ENCODE assay signal across 24 mouse cellular contexts in the genomic region with DNA sequence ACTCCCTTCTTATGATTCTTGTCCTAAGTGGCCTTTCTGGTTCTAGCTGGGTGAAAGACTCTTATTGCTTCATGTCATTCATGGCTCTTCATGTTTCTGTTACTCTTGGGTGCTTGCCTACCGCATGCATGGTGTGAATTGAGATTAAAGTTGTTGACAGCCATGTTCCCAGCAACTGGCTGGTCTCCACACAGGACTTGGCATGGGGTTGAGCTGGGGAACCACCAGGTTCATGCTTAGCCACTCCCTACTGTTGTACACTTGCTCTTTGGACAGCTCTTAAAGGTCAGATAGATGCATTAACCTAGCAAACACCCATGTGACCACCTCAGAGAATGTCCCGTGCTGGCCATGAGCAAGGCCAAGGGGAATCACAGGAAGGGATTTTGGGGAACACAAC. TPM values are rescaled to one million over a fixed set of nuclear protein-coding genes. Genes with fewer than 3 reads are reported as not detected.
DNase-seq lines count a peak whose midpoint lies in the region; ATAC-seq and TF ChIP-seq lines count a peak whose summit lies in the region.
"Had no signal": no experiment of that assay in that cellular context is flagged by ENCODE, and none has a peak within 500 bp of the region (broad histone marks: within the 10 kb centered on the region; RNA-seq: fewer than 3 reads in every experiment).

No protein-coding gene starts in this region.

- no peak overlapping the region for H3K4me3 ChIP-seq in kidney, adult 2 months (ENCODE audit: insufficient read depth, low read depth, low read length)
- H3K4me3 ChIP-seq in kidney, embryonic 15.5 days (replicated peaks): no peak overlapping the region
- no peak overlapping the region for H3K4me3 ChIP-seq in intestine, postnatal 0 days (ENCODE audit: low read depth, low read length)
- H3K4me3 ChIP-seq: embryonic facial prominence, embryonic 10.5 days; forebrain, embryonic 13.5 days; heart, embryonic 13.5 days; hindbrain, embryonic 15.5 days; midbrain, embryonic 13.5 days; neural tube, embryonic 12.5 days had no signal

- no peak overlapping the region for H3K27ac ChIP-seq in kidney, adult 2 months (ENCODE audit: insufficient read depth, low read depth, low read length)
- H3K27ac ChIP-seq in kidney, embryonic 15.5 days: no peak overlapping the region
- H3K27ac ChIP-seq in intestine, postnatal 0 days (ENCODE audit: low read depth, low read length): no peak overlapping the region
- H3K27ac ChIP-seq: embryonic facial prominence, embryonic 10.5 days; forebrain, embryonic 13.5 days; heart, embryonic 13.5 days; hindbrain, embryonic 15.5 days; midbrain, embryonic 13.5 days; neural tube, embryonic 12.5 days had no signal

- peak; percentile 33 for DNase-seq in adrenal gland, postnatal 14 days
- no peak for DNase-seq in adrenal gland, postnatal 4 days (ENCODE audit: low spot score in 2 of 2)
- DNase-seq in kidney, adult 2 months: peak; percentile 4
- DNase-seq in gonadal fat pad, adult 2 months (ENCODE audit: low read depth): peak; percentile 22
- DNase-seq in left cerebral cortex, postnatal 25 days (ENCODE audit: low spot score in 2 of 2): no peak
- no peak for DNase-seq in frontal cortex, postnatal 36 days (ENCODE audit: low spot score in 2 of 2)
- DNase-seq: cerebellum, adult 9-10 months; kidney, adult 11 months; kidney, postnatal 14 days; left cerebral cortex, postnatal 4 days; lung, postnatal 14 days; thymus, postnatal 14 days had no signal

- no peaks in the 10 kb centered on the region for H3K27me3 ChIP-seq in kidney, adult 2 months (replicated peaks; ENCODE audit: control insufficient read depth, insufficient read depth, low read length)
- H3K27me3 ChIP-seq in kidney, embryonic 15.5 days: no peaks in the 10 kb centered on the region
- no peaks in the 10 kb centered on the region for H3K27me3 ChIP-seq in intestine, postnatal 0 days (replicated peaks; ENCODE audit: control insufficient read depth, insufficient read depth, low read length)
- H3K27me3 ChIP-seq: forebrain, embryonic 13.5 days; heart, embryonic 13.5 days; hindbrain, embryonic 15.5 days; midbrain, embryonic 13.5 days; neural tube, embryonic 12.5 days had no signal

- no peaks in the 10 kb centered on the region for H3K36me3 ChIP-seq in kidney, adult 2 months (ENCODE audit: control insufficient read depth, insufficient read depth, low read length)
- no peaks in the 10 kb centered on the region for H3K36me3 ChIP-seq in kidney, embryonic 15.5 days
- H3K36me3 ChIP-seq in intestine, postnatal 0 days (ENCODE audit: control insufficient read depth, insufficient read depth): no peaks in the 10 kb centered on the region
- H3K36me3 ChIP-seq: embryonic facial prominence, embryonic 10.5 days; G1E; heart, embryonic 13.5 days; hindbrain, embryonic 15.5 days; midbrain, embryonic 13.5 days; neural tube, embryonic 12.5 days had no signal

- H3K4me1 ChIP-seq in kidney, adult 2 months (ENCODE audit: control insufficient read depth, insufficient read depth, low read length): no peaks in the 10 kb centered on the region
- H3K4me1 ChIP-seq in kidney, embryonic 15.5 days: no peaks in the 10 kb centered on the region
- no peaks in the 10 kb centered on the region for H3K4me1 ChIP-seq in intestine, postnatal 0 days (replicated peaks; ENCODE audit: control insufficient read depth, insufficient read depth, low read length)
- H3K4me1 ChIP-seq: forebrain, embryonic 13.5 days; heart, embryonic 13.5 days; hindbrain, embryonic 15.5 days; midbrain, embryonic 13.5 days; neural tube, embryonic 12.5 days had no signal

- no peak for ATAC-seq in kidney, embryonic 15.5 days (replicated peaks; ENCODE audit: low FRiP score)
- ATAC-seq in intestine, postnatal 0 days: peak; percentile 87
- ATAC-seq: forebrain, embryonic 13.5 days; midbrain, embryonic 13.5 days had no signal

- no peak for TF ChIP-seq CTCF in kidney, adult 2 months (conservative IDR thresholded peaks at IDR 0.05; ENCODE audit: insufficient read depth, insufficient read length, low read depth, low read length)
- no peak for TF ChIP-seq CTCF in intestine, postnatal 0 days (IDR thresholded peaks at IDR 0.05; ENCODE audit: low read depth)

- TF ChIP-seq POLR2A in kidney, adult 2 months (IDR thresholded peaks at IDR 0.05; ENCODE audit: low read depth, low read length): no peak

- H3K9ac ChIP-seq in kidney, embryonic 15.5 days: no peak overlapping the region
- H3K9ac ChIP-seq in intestine, postnatal 0 days (ENCODE audit: low read depth, low read length): no peak overlapping the region
- H3K9ac ChIP-seq: forebrain, embryonic 13.5 days; heart, embryonic 13.5 days; hindbrain, embryonic 15.5 days; midbrain, embryonic 13.5 days; neural tube, embryonic 12.5 days had no signal

- 67% methylated on average over 2 of the region's 2 CpGs for WGBS in kidney, adult 2 months
- WGBS in kidney, embryonic 15.5 days: 84% methylated on average over 2 of the region's 2 CpGs
- WGBS in intestine, postnatal 0 days: 60% methylated on average over 2 of the region's 2 CpGs

- intact Hi-C loops in left cerebral cortex, postnatal 25 days (cut with DNase I): no loop called here

- H3K4me2 ChIP-seq in kidney, embryonic 15.5 days: no peak overlapping the region
- no peak overlapping the region for H3K4me2 ChIP-seq in intestine, postnatal 0 days (replicated peaks; ENCODE audit: low read depth)
- H3K4me2 ChIP-seq: forebrain, embryonic 13.5 days; heart, embryonic 13.5 days; hindbrain, embryonic 15.5 days; midbrain, embryonic 13.5 days; neural tube, embryonic 12.5 days had no signal

- no peaks in the 10 kb centered on the region for H3K9me3 ChIP-seq in kidney, embryonic 15.5 days (replicated peaks)
- no peaks in the 10 kb centered on the region for H3K9me3 ChIP-seq in intestine, postnatal 0 days (ENCODE audit: control insufficient read depth)
- H3K9me3 ChIP-seq: embryonic facial prominence, embryonic 10.5 days; forebrain, embryonic 13.5 days; heart, embryonic 13.5 days; hindbrain, embryonic 15.5 days; midbrain, embryonic 13.5 days; neural tube, embryonic 12.5 days had no signal

RNA-seq across cellular contexts. Expression of a gene that starts 50.6 kb away (rescaled TPM):
- 0.11 TPM in 1 of 2 replicates, not detected in the other for total RNA-seq in adrenal gland, postnatal 14 days (2021)
- total RNA-seq in adrenal gland, postnatal 4 days (2021): under 1 TPM in 1 of 2 experiments, not detected in 1; 0.20 TPM
- polyA plus RNA-seq in kidney, adult 2 months (2012; rRNA removed): 0.08 and 0.12 TPM in 2 replicates
- polyA plus RNA-seq in kidney, embryonic 15.5 days (2015; fragmentation: Nextera tagmentation; extraction: Ambion mirVana): 0.70 and 1.2 TPM in 2 replicates
- 0.58 and 1.1 TPM in 2 replicates for polyA plus RNA-seq in gonadal fat pad, adult 2 months (2012; rRNA removed)
- polyA plus RNA-seq in intestine, postnatal 0 days (2015; fragmentation: Nextera tagmentation; extraction: Ambion mirVana): 0.43 and 0.68 TPM in 2 replicates
- total RNA-seq in left cerebral cortex, postnatal 25 days (2021): under 1 TPM in 1 of 2 experiments, not detected in 1; 0.37 TPM
- total RNA-seq: common myeloid progenitor, adult 5-6 weeks; G1E; liver, adult 2 months; megakaryocyte, adult 5-6 weeks had no signal
- polyA plus RNA-seq: forebrain, embryonic 13.5 days; G1E; liver, adult 2 months had no signal

Comparison
In these comparisons a context has a peak if more than half of its experiments do, and no peak if none do; other contexts are left out.
1. DNase-seq: peak in adrenal gland, postnatal 14 days (single experiment), kidney, adult 2 months (single experiment) and gonadal fat pad, adult 2 months (single experiment); none in adrenal gland, postnatal 4 days (0 of 2), left cerebral cortex, postnatal 25 days (0 of 2) and frontal cortex, postnatal 36 days (0 of 2).